Mouse (Mus musculus): ENCODE measurements around the gene Slc16a11.

DNA sequence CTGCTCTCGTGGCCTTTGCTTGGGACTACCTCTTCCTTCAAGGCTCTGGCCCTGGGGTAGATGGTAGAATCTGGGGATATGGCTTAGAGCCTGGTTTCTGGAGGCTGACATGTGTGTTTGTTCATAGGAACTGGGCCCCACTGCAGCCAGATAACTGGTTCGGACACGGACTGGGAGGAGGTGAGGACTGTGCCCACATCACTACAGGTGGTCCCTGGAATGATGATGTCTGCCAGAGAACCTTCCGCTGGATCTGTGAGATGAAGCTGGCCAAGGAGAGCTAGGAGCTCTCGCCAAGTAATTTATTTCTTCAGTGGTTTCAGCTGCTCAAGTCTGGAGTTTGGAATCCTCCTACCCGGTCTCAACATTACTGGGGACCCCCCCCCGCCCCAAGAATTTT lies 42.3 kb upstream of the Slc16a11 start:
- no peak for TF ChIP-seq CTCF (IDR thresholded peaks at IDR 0.05; ENCODE audit: low read depth, low read length)
- no peak for TF ChIP-seq POLR2A (IDR thresholded peaks at IDR 0.05; ENCODE audit: extremely low read depth, insufficient read depth, low read length)
